Mouse (Mus musculus) intestine, embryonic 16.5 days (tissue): ENCODE results near the gene Setmar. TPM values are rescaled to one million over a fixed set of nuclear protein-coding genes. Genes with fewer than 3 reads are reported as not detected.

Experiments used
- ATAC-seq: fragments of 200-750 bp; cut with Nextera tagmentation; 2 replicates; pipeline ENCODE4 v1.8.0; 2017; ENCODE audit warnings: moderate TSS enrichment, moderate library complexity
- H3K27ac ChIP-seq: fragments of 300-500 bp; sonication (generic); 2 replicates; pipeline ENCODE4 v1.5.1; 2014; ENCODE audit warnings: mild to moderate bottlenecking, low read length
- H3K27me3 ChIP-seq: fragments of 300-500 bp; sonication (generic); replicated peaks from 2 replicates; pipeline ENCODE4 v1.6.1; 2014; ENCODE audit warnings: low read length, control low read depth, mixed read lengths; ENCODE audit not compliant: control insufficient read depth, insufficient read depth
- H3K36me3 ChIP-seq: fragments of 300-500 bp; sonication (generic); 2 replicates; pipeline ENCODE4 v1.6.1; 2014; ENCODE audit warnings: low read length, control low read depth; ENCODE audit not compliant: control insufficient read depth, insufficient read depth
- H3K4me1 ChIP-seq: fragments of 300-500 bp; sonication (generic); 2 replicates; pipeline ENCODE4 v1.6.1; 2014; ENCODE audit warnings: low read length, control low read depth, mixed read lengths; ENCODE audit not compliant: control insufficient read depth, insufficient read depth
- H3K4me2 ChIP-seq: fragments of 300-500 bp; sonication (generic); 2 replicates; pipeline ENCODE4 v1.6.1; 2014; ENCODE audit warnings: low read depth, low read length, control low read depth
- H3K4me3 ChIP-seq: fragments of 300-500 bp; sonication (generic); 2 replicates; pipeline ENCODE4 v1.5.1; 2014; ENCODE audit warnings: mild to moderate bottlenecking, low read length
- H3K9ac ChIP-seq: fragments of 300-500 bp; sonication (generic); 2 replicates; pipeline ENCODE4 v1.6.1; 2014; ENCODE audit warnings: low read depth, low read length
- H3K9me3 ChIP-seq: fragments of 300-500 bp; sonication (generic); 2 replicates; pipeline ENCODE4 v1.6.1; 2016; ENCODE audit warnings: low read length, control low read depth; ENCODE audit not compliant: control insufficient read depth
- WGBS: fragments of 180-500 bp; shearing (Covaris S2); extraction: QIAGEN DNeasy Blood & Tissue Kit; methylation state at CpG from one replicate; pipeline ENCODE4 v1.1.7; 2014; 5-methylcytosine and 5-hydroxymethylcytosine counted together
- polyA plus RNA-seq: library from polyadenylated mRNA; unstranded; fragments of >200 nt; fragmentation: Nextera tagmentation; extraction: Ambion mirVana; gene quantifications from 2 replicates; pipeline ENCODE4 v1.2.1, GENCODE M21; 2015

Gene Setmar
- polyA plus RNA-seq, 1 experiment from 2014 or later, result 6.5 TPM

DNA sequence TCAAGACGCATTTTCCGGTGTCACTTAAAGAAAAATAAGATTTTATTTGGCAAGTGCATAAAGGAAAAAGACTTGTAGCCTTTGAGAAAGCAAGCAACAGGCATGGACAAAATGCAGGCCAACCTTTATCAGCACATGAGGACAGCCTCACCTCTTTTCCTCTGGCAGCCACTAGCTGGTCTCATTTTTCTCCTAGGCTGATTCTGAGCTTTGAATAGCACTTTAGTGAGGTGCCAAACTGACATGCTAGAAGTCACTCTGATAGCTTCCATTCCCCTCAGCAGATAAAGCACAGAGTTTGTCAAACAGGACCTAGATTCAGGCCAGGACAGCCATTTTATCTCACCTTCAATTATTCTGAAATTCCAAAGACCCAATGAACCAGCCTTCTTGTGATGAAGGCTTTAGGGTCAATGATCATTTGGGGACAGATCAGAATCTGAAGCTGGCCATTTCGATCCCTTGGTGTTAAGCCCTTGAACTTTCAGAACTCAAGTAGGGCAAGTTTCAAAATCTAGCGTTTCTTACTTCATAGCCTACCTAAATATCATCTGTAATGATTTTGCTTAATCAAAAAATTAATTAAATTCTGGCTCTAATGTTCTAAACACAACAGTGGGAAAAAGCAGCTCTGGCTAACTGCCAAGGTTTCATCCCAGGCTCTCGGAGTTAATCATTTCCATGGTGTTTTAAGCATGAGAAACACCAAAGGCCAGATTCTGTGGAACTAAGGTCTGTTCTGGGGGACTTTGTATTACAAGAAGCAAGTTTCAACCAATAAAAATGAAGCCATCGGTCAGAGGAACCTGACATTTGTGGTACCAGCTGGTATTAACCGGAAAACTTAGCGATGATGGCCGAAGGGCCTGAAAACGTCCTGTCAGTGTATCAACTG is 37.3 kb downstream of the Setmar start:
- no peak overlapping the region for H3K9ac ChIP-seq
- ATAC-seq, result peak; percentile 23; the same call in 1 of the 2 replicates
- H3K36me3 ChIP-seq, result no peaks in the 10 kb centered on the region
- H3K27me3 ChIP-seq, result no peaks in the 10 kb centered on the region
- 82% methylated on average over 10 of the region's 10 CpGs for WGBS
- no peak overlapping the region for H3K27ac ChIP-seq
- H3K4me2 ChIP-seq, result no peak overlapping the region
- no peaks in the 10 kb centered on the region for H3K4me1 ChIP-seq
- H3K9me3 ChIP-seq, result no peaks in the 10 kb centered on the region
- H3K4me3 ChIP-seq, result no peak overlapping the region

DNA sequence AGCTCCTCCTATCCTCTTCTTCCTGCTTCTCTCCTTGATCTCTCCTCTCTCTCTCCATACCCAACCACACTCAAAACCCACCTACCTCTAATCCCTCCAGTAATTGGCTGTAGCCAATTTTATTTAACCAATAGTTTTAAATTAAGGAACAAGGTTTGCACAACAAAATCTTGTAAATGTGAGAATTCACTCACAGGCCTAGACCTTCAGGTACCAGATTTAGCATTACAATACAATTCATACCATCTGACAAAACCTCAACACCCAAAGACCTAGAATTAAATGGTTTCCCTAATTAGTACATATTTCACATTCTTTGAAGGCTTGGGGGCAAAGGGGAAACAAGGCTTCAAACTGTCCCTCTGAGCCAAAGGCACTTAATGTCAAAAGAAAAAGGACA is 42.5 kb downstream of the Setmar start:
- ATAC-seq, result no peak
- Histone ChIP-seq H3K9me3 (no peaks in the 10 kb centered on the region), H3K27me3 (no peaks in the 10 kb centered on the region), H3K4me1 (no peaks in the 10 kb centered on the region), H3K4me3 (no peak overlapping the region), H3K4me2 (no peak overlapping the region), H3K27ac (no peak overlapping the region), H3K36me3 (no peaks in the 10 kb centered on the region), H3K9ac (no peak overlapping the region)

DNA sequence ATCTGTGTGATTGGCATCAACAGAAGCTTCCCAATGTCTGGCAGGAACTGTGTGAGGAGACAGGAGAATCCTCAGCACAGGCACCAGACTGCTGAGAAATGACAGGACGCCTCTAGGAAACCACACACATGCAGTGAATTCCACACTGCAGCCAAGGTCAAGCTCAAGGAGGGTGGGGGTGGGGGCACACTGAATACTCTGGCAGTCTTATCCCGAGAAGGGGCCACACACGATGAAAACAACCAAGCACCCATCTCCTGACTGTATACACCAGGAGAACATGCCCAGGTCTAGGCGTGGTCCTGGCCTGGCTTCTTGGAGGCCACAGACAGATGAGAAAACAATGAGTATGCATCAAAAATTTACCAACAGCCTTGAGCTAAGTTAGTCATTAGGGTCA is 45.5 kb downstream of the Setmar start:
- no peak overlapping the region for H3K9ac ChIP-seq
- H3K27me3 ChIP-seq, result no peaks in the 10 kb centered on the region
- H3K9me3 ChIP-seq, result no peaks in the 10 kb centered on the region
- WGBS, result 66% methylated on average over 4 of the region's 4 CpGs
- no peaks in the 10 kb centered on the region for H3K36me3 ChIP-seq
- no peaks in the 10 kb centered on the region for H3K4me1 ChIP-seq
- ATAC-seq, result no peak
- no peak overlapping the region for H3K27ac ChIP-seq
- H3K4me3 ChIP-seq, result no peak overlapping the region
- H3K4me2 ChIP-seq, result no peak overlapping the region

DNA sequence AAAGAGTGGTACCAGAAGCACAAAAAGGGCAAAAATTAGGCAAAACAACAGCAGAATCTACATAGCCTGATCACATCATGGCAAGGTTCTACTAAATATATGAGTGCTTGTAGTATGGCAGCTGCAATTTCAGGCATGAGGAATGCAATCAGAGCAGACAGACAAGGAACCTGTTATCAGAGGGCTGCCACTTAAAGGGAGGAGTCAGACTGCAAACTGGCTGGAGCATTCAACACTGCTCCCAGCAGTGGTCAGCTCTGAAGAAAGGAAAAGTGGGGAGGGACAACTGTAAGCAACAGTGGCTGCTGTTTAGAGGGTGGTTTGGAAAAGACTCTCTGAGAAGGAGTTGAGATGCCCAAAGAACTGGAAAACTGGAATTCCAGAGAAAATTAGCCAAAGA is 46.8 kb downstream of the Setmar start:
- Histone ChIP-seq H3K4me3 (no peak overlapping the region), H3K27ac (no peak overlapping the region), H3K4me1 (no peaks in the 10 kb centered on the region), H3K9me3 (no peaks in the 10 kb centered on the region), H3K36me3 (no peaks in the 10 kb centered on the region), H3K9ac (no peak overlapping the region), H3K4me2 (no peak overlapping the region), H3K27me3 (no peaks in the 10 kb centered on the region)
- no peak for ATAC-seq

- 98% methylated on average over 1 of the region's 1 CpGs for WGBS
- no peaks in the 10 kb centered on the region for H3K4me1 ChIP-seq
- no peak overlapping the region for H3K4me2 ChIP-seq
- H3K9ac ChIP-seq, result no peak overlapping the region
- no peak overlapping the region for H3K27ac ChIP-seq
- no peak for ATAC-seq
- H3K27me3 ChIP-seq, result no peaks in the 10 kb centered on the region
- H3K4me3 ChIP-seq, result no peak overlapping the region
- H3K36me3 ChIP-seq, result no peaks in the 10 kb centered on the region
- no peaks in the 10 kb centered on the region for H3K9me3 ChIP-seq
These were observed 50.1 kb downstream of the Setmar start for GRCm38 (mm10) chr6:108114971-108115370.

GRCm38 (mm10) chr6:108117881-108118280 is 53.0 kb downstream of the Setmar start:
- Histone ChIP-seq H3K36me3 (no peaks in the 10 kb centered on the region), H3K27me3 (no peaks in the 10 kb centered on the region), H3K9ac (no peak overlapping the region), H3K4me1 (no peaks in the 10 kb centered on the region), H3K4me3 (no peak overlapping the region), H3K9me3 (no peaks in the 10 kb centered on the region), H3K27ac (no peak overlapping the region), H3K4me2 (no peak overlapping the region)
- 94% methylated on average over 6 of the region's 6 CpGs for WGBS
- no peak for ATAC-seq

- Histone ChIP-seq H3K4me3 (no peak overlapping the region), H3K27ac (no peak overlapping the region), H3K9ac (no peak overlapping the region), H3K27me3 (no peaks in the 10 kb centered on the region), H3K36me3 (no peaks in the 10 kb centered on the region), H3K4me2 (no peak overlapping the region), H3K9me3 (no peaks in the 10 kb centered on the region), H3K4me1 (no peaks in the 10 kb centered on the region)
- no peak for ATAC-seq
- WGBS, result 84% methylated on average over 1 of the region's 1 CpGs
These were observed 60.6 kb downstream of the Setmar start for GRCm38 (mm10) chr6:108125474-108125873.

DNA sequence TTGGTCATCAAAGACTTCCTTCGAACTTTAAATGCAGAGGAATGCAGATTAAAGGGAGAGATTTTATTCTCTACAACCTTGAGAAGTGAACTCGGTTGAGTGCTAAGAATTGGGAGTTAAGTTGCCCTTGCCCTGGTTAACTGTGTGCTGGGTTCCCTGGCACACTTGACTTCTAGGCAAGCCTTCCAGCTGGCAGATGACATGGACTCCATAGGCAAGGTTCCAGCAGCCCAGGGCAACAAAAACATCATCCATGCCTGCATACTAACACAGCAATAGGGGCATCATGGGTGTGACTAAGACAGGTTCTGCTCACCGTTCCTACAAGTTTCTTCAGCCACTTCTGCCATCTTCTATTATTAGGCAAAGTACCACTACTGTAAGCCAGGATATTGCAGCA is 61.8 kb downstream of the Setmar start:
- H3K27me3 ChIP-seq, result no peaks in the 10 kb centered on the region
- no peak overlapping the region for H3K27ac ChIP-seq
- H3K9ac ChIP-seq, result no peak overlapping the region
- WGBS, result 88% methylated on average over 3 of the region's 3 CpGs
- H3K36me3 ChIP-seq, result no peaks in the 10 kb centered on the region
- H3K9me3 ChIP-seq, result no peaks in the 10 kb centered on the region
- H3K4me2 ChIP-seq, result no peak overlapping the region
- H3K4me1 ChIP-seq, result no peaks in the 10 kb centered on the region
- ATAC-seq, result no peak
- no peak overlapping the region for H3K4me3 ChIP-seq
